Mouse (Mus musculus) liver, embryonic 14.5 days (tissue): ENCODE data around the gene Acvr1c. TPM values are rescaled to one million over a fixed set of nuclear protein-coding genes. Genes with fewer than 3 reads are reported as not detected.

Source experiments
- ATAC-seq: fragments of 200-750 bp; cut with Nextera tagmentation; 2 replicates; pipeline ENCODE4 v1.8.0; 2017; ENCODE audit warnings: moderate number of reproducible peaks, mild to moderate bottlenecking, moderate library complexity; ENCODE audit not compliant: insufficient read depth
- DNase-seq, 3 experiments: peaks; one replicate each; pipeline ENCODE4 v3.0.0-alpha.2; 2012 to 2013; ENCODE audit warnings: low read depth in 3 of 3, low spot score in 3 of 3
- H3K27ac ChIP-seq: fragments of 300-500 bp; sonication (generic); 2 replicates; pipeline ENCODE4 v1.5.1; 2014; ENCODE audit warnings: moderate library complexity, mild to moderate bottlenecking, control low read depth, inconsistent platforms
- H3K27me3 ChIP-seq: fragments of 300-500 bp; sonication (generic); 2 replicates; pipeline ENCODE4 v1.6.1; 2014; ENCODE audit warnings: mild to moderate bottlenecking, low read length, moderate library complexity; ENCODE audit not compliant: control insufficient read depth, insufficient read depth
- H3K36me3 ChIP-seq: fragments of 300-500 bp; sonication (generic); replicated peaks from 2 replicates; pipeline ENCODE4 v1.6.1; 2014; ENCODE audit warnings: low read depth; ENCODE audit not compliant: control insufficient read depth, insufficient read depth
- H3K4me1 ChIP-seq, 2 experiments: fragments of 200-500 bp in 1 of 2; fragments of 300-500 bp in 1 of 2; sonication (generic) in 1 of 2; replicated peaks; 2 replicates each; pipeline ENCODE4 v1.6.1; 2012 to 2014; ENCODE audit warnings: antibody characterized with exemption in 1 of 2, inconsistent platforms in 1 of 2, low read length in 1 of 2; ENCODE audit not compliant: control insufficient read depth in 2 of 2, insufficient read depth in 2 of 2
- H3K4me2 ChIP-seq: fragments of 300-500 bp; sonication (generic); 2 replicates; pipeline ENCODE4 v1.6.1; 2014; ENCODE audit warnings: low read depth, mild to moderate bottlenecking, control low read depth, moderate library complexity
- H3K4me3 ChIP-seq, 2 experiments: fragments of 200-500 bp in 1 of 2; fragments of 300-500 bp in 1 of 2; sonication (generic) in 1 of 2; 2 replicates each; pipeline ENCODE4 v1.5.1; 2012 to 2014; ENCODE audit warnings: low read depth in 2 of 2, low read length in 2 of 2, mild to moderate bottlenecking in 2 of 2, control low read depth in 1 of 2, inconsistent platforms in 1 of 2, moderate library complexity in 1 of 2; ENCODE audit not compliant: insufficient read depth in 1 of 2
- H3K9ac ChIP-seq: fragments of 300-500 bp; sonication (generic); replicated peaks from 2 replicates; pipeline ENCODE4 v1.6.1; 2014; ENCODE audit warnings: mild to moderate bottlenecking, control low read depth, moderate library complexity
- H3K9me3 ChIP-seq: fragments of 300-500 bp; sonication (generic); 2 replicates; pipeline ENCODE4 v1.6.1; 2016; ENCODE audit warnings: low read length, mixed read lengths; ENCODE audit not compliant: control insufficient read depth
- CTCF ChIP-seq: IDR thresholded peaks from 2 replicates; pipeline ENCODE4 v1.5.1; 2016; ENCODE audit warnings: antibody characterized with exemption, low read depth, control low read depth
- EP300 ChIP-seq: IDR thresholded peaks from 2 replicates; pipeline ENCODE4 v1.6.1; 2016; ENCODE audit warnings: antibody characterized with exemption, low read depth
- WGBS: fragments of 180-500 bp; shearing (Covaris S2); extraction: QIAGEN DNeasy Blood & Tissue Kit; methylation state at CpG from one replicate; pipeline ENCODE4 v1.1.7; 2014; ENCODE audit not compliant: insufficient replicate concordance; 5-methylcytosine and 5-hydroxymethylcytosine counted together
- polyA plus RNA-seq, 2 experiments: library from polyadenylated mRNA; depleted of rRNA in 1 of 2; stranded (reverse) in 1 of 2; unstranded in 1 of 2; fragments of >200 nt; fragmentation: Nextera tagmentation in 1 of 2; extraction: Ambion mirVana in 1 of 2; gene quantifications; 2 replicates each; pipeline versions ENCODE4 v1.2.1 to v1.2.3; 2012 to 2014

Acvr1c gene
- polyA plus RNA-seq, 2 experiments = 0.01 to 0.02 TPM

DNA sequence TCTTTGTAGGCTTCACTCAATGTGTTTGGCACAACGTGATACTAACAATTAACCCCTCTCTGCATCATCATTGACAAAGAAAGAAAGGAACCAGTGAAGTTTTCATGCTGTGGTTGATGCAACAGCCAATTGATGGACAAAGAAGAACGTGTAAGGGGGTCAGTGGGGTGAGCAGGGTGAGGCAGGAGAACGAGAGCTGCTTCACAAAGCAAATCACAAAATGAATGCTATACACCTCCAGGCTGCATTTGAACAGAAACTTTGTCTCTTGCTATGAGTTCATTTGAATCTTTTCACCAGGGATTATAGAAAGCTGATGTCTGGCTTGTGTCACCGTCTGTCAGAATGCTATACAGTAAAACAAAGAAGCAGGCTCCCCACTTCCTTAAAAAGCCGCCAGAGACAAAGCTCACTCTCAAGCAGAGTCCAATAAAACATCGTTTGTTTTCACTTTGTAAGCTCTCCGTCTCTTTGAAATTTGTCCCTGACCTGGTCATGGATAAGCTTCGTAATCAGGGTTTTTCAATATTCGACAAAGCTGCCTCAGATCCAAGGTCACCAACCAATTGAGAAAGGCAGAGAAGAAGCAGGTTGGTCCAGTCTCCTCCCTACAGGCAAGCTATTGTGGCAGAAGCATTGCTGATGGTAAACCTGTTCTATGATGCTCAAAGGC, 67.8 kb downstream of the Acvr1c start:
- Histone ChIP-seq H3K36me3 (no peaks in the 10 kb centered on the region), H3K4me2 (no peak overlapping the region)
- WGBS = 23% methylated on average over 9 of the region's 9 CpGs

DNA sequence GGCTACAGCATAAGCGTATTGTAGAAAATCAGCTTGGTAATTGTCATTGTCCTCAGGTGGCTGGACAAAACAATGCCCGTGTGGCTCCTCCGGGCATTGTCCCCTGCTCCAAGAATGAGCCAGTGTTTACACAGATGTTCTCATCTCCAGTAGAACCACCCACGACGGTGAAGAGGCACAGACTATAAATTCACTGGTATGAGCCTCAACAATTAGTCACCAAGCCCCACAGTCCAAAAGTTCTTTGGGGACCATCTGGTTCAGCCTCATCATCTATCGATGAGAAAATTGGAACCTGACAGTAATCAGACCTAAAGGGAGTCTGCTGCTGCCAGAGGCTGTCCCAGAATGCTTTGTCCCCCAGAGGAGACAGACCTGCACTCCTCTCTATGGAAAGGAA, 68.4 kb downstream of the Acvr1c start:
- H3K27ac ChIP-seq = no peak overlapping the region
- TF ChIP-seq EP300 = no peak
- TF ChIP-seq CTCF = no peak
- no peak overlapping the region for H3K4me3 ChIP-seq
- no peak for ATAC-seq
- H3K4me1 ChIP-seq = no peaks in the 10 kb centered on the region
- no peak for DNase-seq
- no peak overlapping the region for H3K9ac ChIP-seq
- 47% methylated on average over 6 of the region's 6 CpGs for WGBS
- no peaks in the 10 kb centered on the region for H3K9me3 ChIP-seq
- no peaks in the 10 kb centered on the region for H3K27me3 ChIP-seq
- H3K4me2 ChIP-seq = no peak overlapping the region
- H3K36me3 ChIP-seq = no peaks in the 10 kb centered on the region

More for the DNA sequence above, 67.8 kb downstream of the Acvr1c start:
- Histone ChIP-seq H3K9me3 (no peaks in the 10 kb centered on the region), H3K27me3 (no peaks in the 10 kb centered on the region), H3K27ac (no peak overlapping the region), H3K4me1 (no peaks in the 10 kb centered on the region), H3K4me3 (no peak overlapping the region), H3K9ac (no peak overlapping the region)
- DNase-seq = no peak
- TF ChIP-seq CTCF (no peak), EP300 (no peak)
- no peak for ATAC-seq

DNA sequence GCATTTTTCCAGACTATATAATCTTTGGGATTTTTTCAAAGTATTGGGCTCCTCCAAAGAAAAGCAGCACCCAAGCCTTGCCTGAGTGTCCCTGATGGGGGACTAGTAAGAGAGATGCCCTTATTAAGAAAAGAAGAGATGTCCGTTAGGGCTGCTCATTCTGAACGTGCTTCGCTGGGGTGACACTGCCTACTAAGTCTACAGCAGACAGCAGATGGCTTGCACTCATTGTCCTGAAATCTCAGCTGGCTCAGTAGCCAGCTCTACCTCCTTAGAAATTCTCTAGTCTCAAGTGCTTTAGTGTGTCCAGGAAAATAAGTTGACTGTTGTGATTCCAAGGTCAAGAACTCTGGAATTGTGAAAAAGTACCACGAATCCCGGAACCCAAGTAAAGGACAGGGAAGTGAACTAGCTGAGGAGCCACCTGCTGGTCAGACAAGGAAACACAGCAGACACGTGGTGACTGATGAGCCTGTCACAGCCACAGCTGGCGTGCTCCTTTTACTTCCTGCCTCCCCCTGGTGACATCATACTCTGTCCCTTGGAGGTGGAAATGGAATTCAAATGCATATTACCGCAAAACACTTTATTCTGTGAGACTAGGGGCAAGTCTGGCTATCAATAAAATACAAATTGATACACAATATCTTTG, 75.3 kb downstream of the Acvr1c start:
- TF ChIP-seq CTCF (peak; percentile 78), EP300 (no peak)
- DNase-seq (peak; percentile 1 to 11 (median 3)), ATAC-seq (no peak)
- Histone ChIP-seq H3K36me3 (no peaks in the 10 kb centered on the region), H3K4me2 (no peak overlapping the region), H3K9me3 (no peaks in the 10 kb centered on the region), H3K9ac (no peak overlapping the region), H3K27me3 (no peaks in the 10 kb centered on the region), H3K4me1 (no peaks in the 10 kb centered on the region), H3K27ac (no peak overlapping the region), H3K4me3 (no peak overlapping the region)
- WGBS = 39% methylated on average over 8 of the region's 8 CpGs

DNA sequence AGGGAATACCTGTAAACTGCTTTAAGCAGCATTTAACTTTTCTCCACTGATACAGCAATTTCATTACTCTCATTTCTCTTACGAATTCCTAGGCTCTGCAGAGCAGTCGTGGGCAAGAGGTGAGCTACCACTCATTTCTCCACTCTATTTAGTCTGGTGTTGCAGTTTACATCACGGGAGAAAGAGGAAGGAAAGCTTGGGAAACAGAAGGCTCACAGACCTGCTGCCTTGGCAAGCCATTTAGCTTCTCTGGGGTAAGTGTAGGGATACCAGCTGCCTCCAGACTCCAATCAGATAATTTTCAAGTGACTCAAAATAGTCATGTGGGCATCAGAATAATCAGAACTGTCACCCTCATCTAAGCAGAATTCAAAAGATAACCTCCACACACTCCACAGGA, 76.6 kb downstream of the Acvr1c start:
- no peak overlapping the region for H3K4me3 ChIP-seq
- WGBS = 22% methylated on average over 3 of the region's 3 CpGs

DNA sequence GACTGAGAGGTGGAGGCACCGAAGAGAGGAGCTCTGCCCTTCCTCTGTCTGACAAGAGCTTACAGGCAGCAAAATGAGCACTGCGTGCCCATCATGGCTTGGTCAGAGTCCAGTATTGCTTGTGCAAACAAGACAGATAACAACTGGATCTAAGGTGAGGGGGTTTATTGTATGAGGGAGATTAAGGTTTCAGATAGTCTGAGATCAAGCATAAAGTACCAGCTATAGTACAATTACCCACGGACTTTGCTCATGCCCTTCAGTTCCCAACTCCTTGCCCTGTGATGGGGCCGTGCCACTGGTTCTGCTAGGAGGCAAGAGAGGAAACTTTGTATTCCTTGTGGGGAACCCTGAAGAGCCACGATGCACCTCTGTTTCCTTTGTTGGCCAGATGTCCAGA, 78.5 kb downstream of the Acvr1c start:
- no peak overlapping the region for H3K4me2 ChIP-seq
- H3K4me3 ChIP-seq = no peak overlapping the region
- no peaks in the 10 kb centered on the region for H3K36me3 ChIP-seq
- no peak for DNase-seq
- no peak for ATAC-seq
- no peak for TF ChIP-seq CTCF
- TF ChIP-seq EP300 = no peak
- WGBS = 50% methylated on average over 5 of the region's 5 CpGs
- H3K9ac ChIP-seq = no peak overlapping the region
- no peaks in the 10 kb centered on the region for H3K27me3 ChIP-seq
- no peaks in the 10 kb centered on the region for H3K9me3 ChIP-seq
- H3K4me1 ChIP-seq = no peaks in the 10 kb centered on the region
- H3K27ac ChIP-seq = no peak overlapping the region

More for the DNA sequence above, 76.6 kb downstream of the Acvr1c start:
- Histone ChIP-seq H3K9me3 (no peaks in the 10 kb centered on the region), H3K27ac (no peak overlapping the region), H3K27me3 (no peaks in the 10 kb centered on the region), H3K9ac (no peak overlapping the region), H3K4me2 (no peak overlapping the region), H3K36me3 (no peaks in the 10 kb centered on the region), H3K4me1 (no peaks in the 10 kb centered on the region)
- no peak for DNase-seq
- no peak for ATAC-seq
- no peak for TF ChIP-seq CTCF
- no peak for TF ChIP-seq EP300
